Mouse (Mus musculus): ENCODE data around the gene Kmt5a.

- TF ChIP-seq POLR2A (IDR thresholded peaks at IDR 0.05; ENCODE audit: borderline replicate concordance, control insufficient read depth, low read depth, low read length) (no peak), CTCF (IDR thresholded peaks at IDR 0.05; ENCODE audit: control insufficient read depth, insufficient read depth, low read length) (no peak)
Measured at GRCm38 (mm10) chr5:124433048-124433447, 6.7 kb upstream of the Kmt5a start.

All from bone marrow, adult 2 months (tissue).